Mouse (Mus musculus): ENCODE measurements around the gene Grik5.

DNA sequence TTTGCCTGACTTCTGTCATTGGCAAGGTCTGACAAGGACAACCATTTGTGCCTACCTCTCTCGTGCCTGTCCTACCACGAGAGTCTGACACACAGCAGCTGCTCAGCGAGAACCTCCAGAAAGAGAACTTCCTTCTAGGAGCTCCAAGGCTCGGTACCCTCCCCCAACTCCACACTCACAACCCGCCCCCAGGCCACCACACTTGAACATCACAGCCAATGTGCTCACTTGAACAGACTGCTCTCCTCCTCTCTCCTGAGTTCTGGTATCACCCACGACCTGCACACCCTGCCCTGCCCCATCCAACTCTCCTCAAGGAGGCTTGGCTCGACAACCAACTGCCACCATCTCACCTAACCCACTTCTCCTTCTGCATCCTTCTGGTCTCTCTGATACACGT is 8.2 kb downstream of the Grik5 start:
- TF ChIP-seq FOSL1 (IDR thresholded peaks at IDR 0.05; ENCODE audit: insufficient read depth, low read length, poor library complexity, severe bottlenecking) (no peak), MAX (IDR thresholded peaks at IDR 0.05) (no peak), CTCF (IDR thresholded peaks at IDR 0.05; ENCODE audit: control insufficient read depth, insufficient read depth, insufficient read length) (no peak), USF1 (IDR thresholded peaks at IDR 0.05; ENCODE audit: low read depth) (no peak), MYOG (IDR thresholded peaks at IDR 0.05; ENCODE audit: control insufficient read depth, extremely low read depth, insufficient read length) (no peak), CEBPB (IDR thresholded peaks at IDR 0.05; ENCODE audit: low read depth) (no peak), MYOD1 (IDR thresholded peaks at IDR 0.05; ENCODE audit: control insufficient read depth, insufficient read length, low read depth) (no peak)

Measured in C2C12 (cell line).